Mouse (Mus musculus): ENCODE data around the gene Wnt2. TPM values are rescaled to one million over a fixed set of nuclear protein-coding genes. Genes with fewer than 3 reads are reported as not detected.

Wnt2 gene
- polyA plus RNA-seq, 1 experiment: 1.3 TPM

DNA sequence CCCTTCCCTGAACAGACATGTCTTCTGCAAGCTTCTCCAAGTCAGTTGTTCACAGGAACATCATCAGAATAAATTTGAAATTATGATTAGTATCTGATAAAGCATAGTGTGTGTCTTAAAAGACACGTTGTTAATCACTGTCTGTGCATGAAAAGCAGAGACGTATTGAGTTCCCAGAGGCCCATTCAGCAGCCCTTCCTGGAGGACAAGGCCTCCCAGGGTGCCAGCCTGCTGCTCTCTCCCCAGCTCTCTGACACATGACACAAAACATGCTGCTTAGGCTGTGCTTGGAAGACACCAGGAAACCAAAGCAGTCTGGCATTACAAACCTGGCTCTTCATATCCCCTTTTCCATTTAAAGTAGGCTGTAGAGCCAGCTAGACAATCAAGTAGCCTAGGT, 88.5 kb downstream of the Wnt2 start:
- 84% methylated on average over 2 of the region's 2 CpGs for WGBS

More for the DNA sequence above, 88.5 kb downstream of the Wnt2 start:
- no peaks in the 10 kb centered on the region for H3K36me3 ChIP-seq (ENCODE audit: control insufficient read depth, insufficient read depth, low read length)
- H3K27ac ChIP-seq (ENCODE audit: insufficient read depth, low read length): no peak overlapping the region
- no peaks in the 10 kb centered on the region for H3K27me3 ChIP-seq (ENCODE audit: control insufficient read depth, insufficient read depth, low read length)
- no peak overlapping the region for H3K4me3 ChIP-seq (ENCODE audit: extremely low read depth, insufficient read depth, insufficient read length)
- H3K4me1 ChIP-seq (ENCODE audit: control insufficient read depth, insufficient read depth, insufficient read length): no peaks in the 10 kb centered on the region
- DNase-seq (ENCODE audit: low read depth in 1 of 2, low spot score in 2 of 2): no peak
- TF ChIP-seq CTCF (IDR thresholded peaks at IDR 0.05; ENCODE audit: extremely low read depth, insufficient read depth, insufficient read length, insufficient replicate concordance) (no peak), POLR2A (IDR thresholded peaks at IDR 0.05; ENCODE audit: low read depth, low read length) (no peak)

Other genes with a start within 250 kb of the Wnt2 start
- gene Asz1, start 78.5 kb upstream of the Wnt2 start, polyA plus RNA-seq (2012; rRNA removed): not detected in 2 replicates
- gene Cftr, start 140.1 kb upstream of the Wnt2 start, polyA plus RNA-seq (2012; rRNA removed): 0.01 TPM in 1 of 2 replicates, not detected in the other